8 mouse cellular contexts compared by ENCODE assay signal in genomic region chr14:105177238-105177693, GRCm38 (mm10). TPM values are rescaled to one million over a fixed set of nuclear protein-coding genes. Genes with fewer than 3 reads are reported as not detected.
DNase-seq lines count a peak whose midpoint lies in the region; ATAC-seq and TF ChIP-seq lines count a peak whose summit lies in the region.

Gene Rbm26, minus strand, starts transcription at chr14:105177327.

- CTCF ChIA-PET in Patski (lab: Charles Lee): interaction anchor here (1.0 kb wide), 1 partner anchor 18 kb away, joined by 4 read pairs; no protein-coding TSS in a partner anchor

- peak within 1 kb of the TSS; percentile 96 for H3K27ac ChIP-seq in hindbrain, embryonic 13.5 days

- TF ChIP-seq CTCF in Patski (IDR thresholded peaks at IDR 0.05): no peak

- no peaks in the 10 kb centered on the region for H3K9me3 ChIP-seq in hindbrain, embryonic 13.5 days

- no peaks in the 10 kb centered on the region for H3K36me3 ChIP-seq in hindbrain, embryonic 13.5 days

- in situ Hi-C loops in Patski (cut with MboI; ENCODE audit: low pct_unique_long_range_greater_than_20kb): loop anchor here (25.0 kb wide), 1 partner anchor 1335 kb away; no protein-coding TSS in a partner anchor

- peak; percentile 82 for DNase-seq in Patski (ENCODE audit: low read depth, low spot score)
- DNase-seq in cerebellum, postnatal 14 days: peak; percentile 98 to 99
- peak; percentile 91 to 95 for DNase-seq in frontal cortex, postnatal 14 days (ENCODE audit: low spot score in 2 of 2)
- peak; percentile 95 to 96 for DNase-seq in layer of hippocampus, postnatal 25 days (ENCODE audit: extremely low spot score in 1 of 2, low spot score in 1 of 2)
- peak; percentile 97 for DNase-seq in lung, postnatal 25 days (ENCODE audit: low spot score)
- DNase-seq in retina, embryonic 14.5 days (ENCODE audit: low spot score): peak; percentile 97
- DNase-seq in thymus, postnatal 4 days: peak; percentile 97

- H3K27me3 ChIP-seq in Patski: no peaks in the 10 kb centered on the region
- H3K27me3 ChIP-seq in hindbrain, embryonic 13.5 days: no peaks in the 10 kb centered on the region

- WGBS in hindbrain, embryonic 13.5 days: 0% methylated on average over 28 of the region's 28 CpGs

- peaks cover 27% of the 10 kb centered on the region for H3K4me1 ChIP-seq in hindbrain, embryonic 13.5 days (replicated peaks)

- H3K4me2 ChIP-seq in hindbrain, embryonic 13.5 days: peak within 1 kb of the TSS; percentile 88

- peak within 1 kb of the TSS; percentile 97 for H3K9ac ChIP-seq in hindbrain, embryonic 13.5 days

- ATAC-seq in Patski: peak; percentile 95
- peak; percentile 98 for ATAC-seq in hindbrain, embryonic 13.5 days (ENCODE audit: low FRiP score)

- peak within 1 kb of the TSS; percentile 96 for H3K4me3 ChIP-seq in hindbrain, embryonic 13.5 days

- POLR2A ChIA-PET in Patski (lab: Charles Lee): no interaction called here

RNA-seq across cellular contexts. Expression of gene Rbm26, which starts in this region (rescaled TPM):
- polyA plus RNA-seq in Patski (2021): 42.2 TPM
- polyA plus RNA-seq in hindbrain, embryonic 13.5 days (2015; fragmentation: Nextera tagmentation; extraction: Ambion mirVana): 37.2 and 38.2 TPM in 2 replicates
- 10 to 100 TPM; 51.5 to 63.4 TPM for total RNA-seq in layer of hippocampus, postnatal 25 days (2021)

Comparison
In these comparisons a context has a peak if more than half of its experiments do, and no peak if none do; other contexts are left out.
1. Peak in every context shown above with its lines: DNase-seq, ATAC-seq, H3K4me3 ChIP-seq and H3K27ac ChIP-seq.